Mouse (Mus musculus) intestine, postnatal 0 days (tissue): Measurements from ENCODE around the gene Dao. TPM values are rescaled to one million over a fixed set of nuclear protein-coding genes. Genes with fewer than 3 reads are reported as not detected.
A peak's percentile ranks its signal among the peaks of the same experiment; 100 is the strongest.

Experiments used
- ATAC-seq: fragments of 200-750 bp; cut with Nextera tagmentation; 2 replicates; pipeline ENCODE4 v1.8.0; 2017; ENCODE audit warnings: mild to moderate bottlenecking, moderate TSS enrichment, moderate library complexity
- H3K27ac ChIP-seq: fragments of 300-500 bp; sonication (generic); 2 replicates; pipeline ENCODE4 v1.5.1; 2014; ENCODE audit warnings: mild to moderate bottlenecking, low read depth, low read length, moderate library complexity
- H3K27me3 ChIP-seq: fragments of 300-500 bp; sonication (generic); replicated peaks from 2 replicates; pipeline ENCODE4 v1.6.1; 2014; ENCODE audit warnings: low read length, mixed read lengths; ENCODE audit not compliant: control insufficient read depth, insufficient read depth
- H3K36me3 ChIP-seq: fragments of 300-500 bp; sonication (generic); 2 replicates; pipeline ENCODE4 v1.6.1; 2014; ENCODE audit warnings: mild to moderate bottlenecking, moderate library complexity; ENCODE audit not compliant: control insufficient read depth, insufficient read depth
- H3K4me1 ChIP-seq: fragments of 300-500 bp; sonication (generic); replicated peaks from 2 replicates; pipeline ENCODE4 v1.6.1; 2014; ENCODE audit warnings: antibody characterized with exemption, low read length, mixed read lengths; ENCODE audit not compliant: control insufficient read depth, insufficient read depth
- H3K4me2 ChIP-seq: fragments of 300-500 bp; sonication (generic); replicated peaks from 2 replicates; pipeline ENCODE4 v1.6.1; 2014; ENCODE audit warnings: low read depth, mild to moderate bottlenecking, moderate library complexity
- H3K4me3 ChIP-seq: fragments of 300-500 bp; sonication (generic); 2 replicates; pipeline ENCODE4 v1.5.1; 2014; ENCODE audit warnings: low read depth, low read length
- H3K9ac ChIP-seq: fragments of 300-500 bp; sonication (generic); 2 replicates; pipeline ENCODE4 v1.6.1; 2014; ENCODE audit warnings: mild to moderate bottlenecking, low read depth, low read length
- H3K9me3 ChIP-seq: fragments of 300-500 bp; sonication (generic); 2 replicates; pipeline ENCODE4 v1.6.1; 2016; ENCODE audit warnings: mixed run types; ENCODE audit not compliant: control insufficient read depth
- CTCF ChIP-seq: sonication (generic); IDR thresholded peaks from 2 replicates; pipeline ENCODE4 v1.5.1; 2016; ENCODE audit warnings: low read depth, mild to moderate bottlenecking, control low read depth, antibody characterized with exemption, moderate library complexity
- WGBS: fragments of 180-500 bp; shearing (Covaris S2); extraction: QIAGEN DNeasy Blood & Tissue Kit; methylation state at CpG from one replicate; pipeline ENCODE4 v1.1.7; 2014; 5-methylcytosine and 5-hydroxymethylcytosine counted together
- polyA plus RNA-seq: library from polyadenylated mRNA; unstranded; fragments of >200 nt; fragmentation: Nextera tagmentation; extraction: Ambion mirVana; gene quantifications from 2 replicates; pipeline ENCODE4 v1.2.1, GENCODE M21; 2015

Dao gene
- polyA plus RNA-seq, 1 experiment from 2014 or later = 18.2 TPM

- Histone ChIP-seq H3K36me3 (peaks cover 40% of the 10 kb centered on the region), H3K4me1 (no peaks in the 10 kb centered on the region), H3K9me3 (no peaks in the 10 kb centered on the region), H3K9ac (no peak overlapping the region), H3K4me2 (no peak overlapping the region), H3K27ac (no peak overlapping the region), H3K4me3 (no peak overlapping the region), H3K27me3 (no peaks in the 10 kb centered on the region)
- WGBS = 72% methylated on average over 7 of the region's 7 CpGs
- TF ChIP-seq CTCF = no peak
- no peak for ATAC-seq
These were observed 41.7 kb upstream of the Dao start for GRCm38 (mm10) chr5:113961776-113962175.

GRCm38 (mm10) chr5:113964972-113965371 is 38.5 kb upstream of the Dao start:
- WGBS = 59% methylated on average over 14 of the region's 14 CpGs
- no peak for TF ChIP-seq CTCF
- ATAC-seq = peak; percentile 74

GRCm38 (mm10) chr5:113965659-113966185 is 37.8 kb upstream of the Dao start:
- Histone ChIP-seq H3K9me3 (no peaks in the 10 kb centered on the region), H3K9ac (no peak overlapping the region), H3K4me3 (no peak overlapping the region), H3K27me3 (no peaks in the 10 kb centered on the region), H3K4me2 (no peak overlapping the region), H3K36me3 (peaks cover 47% of the 10 kb centered on the region), H3K27ac (no peak overlapping the region), H3K4me1 (no peaks in the 10 kb centered on the region)
- TF ChIP-seq CTCF = no peak
- no peak for ATAC-seq
- 94% methylated on average over 7 of the region's 7 CpGs for WGBS

More at GRCm38 (mm10) chr5:113964972-113965371, 38.5 kb upstream of the Dao start:
- Histone ChIP-seq H3K9ac (no peak overlapping the region), H3K4me2 (no peak overlapping the region), H3K27ac (no peak overlapping the region), H3K4me3 (no peak overlapping the region), H3K4me1 (no peaks in the 10 kb centered on the region), H3K36me3 (peaks cover 43% of the 10 kb centered on the region), H3K9me3 (no peaks in the 10 kb centered on the region), H3K27me3 (no peaks in the 10 kb centered on the region)

GRCm38 (mm10) chr5:113966452-113967150 is 36.9 kb upstream of the Dao start:
- Histone ChIP-seq H3K9me3 (no peaks in the 10 kb centered on the region), H3K36me3 (peaks cover 47% of the 10 kb centered on the region), H3K4me2 (no peak overlapping the region), H3K27ac (peak overlapping the region; percentile 57), H3K4me3 (no peak overlapping the region), H3K27me3 (no peaks in the 10 kb centered on the region), H3K9ac (no peak overlapping the region), H3K4me1 (no peaks in the 10 kb centered on the region)
- peak; percentile 34; the same call in 1 of the 2 replicates for ATAC-seq
- no peak for TF ChIP-seq CTCF
- WGBS = 50% methylated on average over 13 of the region's 13 CpGs

- 86% methylated on average over 11 of the region's 11 CpGs for WGBS
- Histone ChIP-seq H3K27ac (no peak overlapping the region), H3K9ac (no peak overlapping the region), H3K4me1 (0 out of 2 replicates have a peak, but pooled peaks cover 2% of the 10 kb centered on the region), H3K36me3 (peaks cover 47% of the 10 kb centered on the region), H3K9me3 (no peaks in the 10 kb centered on the region), H3K27me3 (no peaks in the 10 kb centered on the region), H3K4me3 (no peak overlapping the region), H3K4me2 (no peak overlapping the region)
- TF ChIP-seq CTCF = no peak
- no peak for ATAC-seq
These were observed 35.1 kb upstream of the Dao start for GRCm38 (mm10) chr5:113968371-113968770.

- Histone ChIP-seq H3K27ac (no peak overlapping the region; the same call in 1 of the 2 replicates), H3K36me3 (peaks cover 23% of the 10 kb centered on the region; the same call in 1 of the 2 replicates), H3K9ac (no peak overlapping the region), H3K27me3 (no peaks in the 10 kb centered on the region), H3K4me1 (peaks cover 18% of the 10 kb centered on the region), H3K4me3 (no peak overlapping the region), H3K4me2 (no peak overlapping the region), H3K9me3 (no peaks in the 10 kb centered on the region)
- 82% methylated on average over 10 of the region's 10 CpGs for WGBS
- no peak for ATAC-seq
- no peak for TF ChIP-seq CTCF
These were observed 32.0 kb upstream of the Dao start for GRCm38 (mm10) chr5:113971434-113971960.
